Mouse (Mus musculus) gastrocnemius, adult 18-20 months (tissue): ENCODE data around the gene Dcdc2b. TPM values are rescaled to one million over a fixed set of nuclear protein-coding genes. Genes with fewer than 3 reads are reported as not detected.
A peak's percentile ranks its signal among the peaks of the same experiment; 100 is the strongest.

Experiments
- DNase-seq: peaks from one replicate; pipeline ENCODE4 v3.0.0; 2021; ENCODE audit warnings: low spot score
- total RNA-seq, 2 experiments: library from RNA; stranded (reverse); gene quantifications; 2 replicates each; pipeline ENCODE4 v1.2.3; 2021

The Dcdc2b gene
- total RNA-seq, 2 experiments from 2014 or later = 0.71 to 0.84 TPM

DNA sequence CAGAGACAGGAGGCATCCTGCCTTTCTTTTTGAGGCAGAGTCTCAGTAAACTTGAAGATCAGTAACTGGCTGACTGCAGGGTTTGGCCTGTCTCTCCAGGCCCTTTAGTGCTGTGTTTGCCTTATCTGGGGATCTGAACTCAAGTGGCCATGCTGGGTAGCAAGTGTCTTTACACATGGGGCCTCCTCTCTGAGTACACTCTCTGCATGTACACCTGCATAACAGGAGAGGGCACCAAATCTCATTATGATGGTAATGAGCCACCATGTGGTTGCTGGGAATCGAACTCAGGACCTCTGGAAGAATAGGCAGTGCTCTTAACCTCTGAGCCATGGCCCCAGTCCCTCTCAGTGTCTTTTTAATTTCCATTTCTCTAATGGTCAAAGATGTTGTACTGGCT is 31.8 kb downstream of the Dcdc2b start:
- no peak for DNase-seq

DNA sequence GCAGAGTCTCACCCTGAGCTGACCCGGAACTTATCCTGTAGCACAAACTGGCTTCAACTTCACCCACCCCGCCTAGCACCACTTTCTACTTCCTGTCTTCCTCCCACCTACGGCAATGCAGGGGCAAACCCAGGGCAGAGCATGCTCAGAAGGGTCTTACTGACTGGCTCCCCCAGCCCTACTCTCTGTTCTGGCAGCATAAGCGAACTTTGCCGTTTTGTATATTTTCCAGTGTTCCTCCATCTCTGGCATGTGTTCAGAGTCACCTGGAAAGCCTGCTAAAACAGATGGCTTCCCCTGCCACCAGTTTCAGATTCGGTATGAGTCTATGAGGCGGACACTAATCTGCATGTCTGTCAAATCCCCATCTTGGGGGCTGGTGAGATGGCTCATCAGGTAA is 33.7 kb downstream of the Dcdc2b start:
- DNase-seq = no peak

DNA sequence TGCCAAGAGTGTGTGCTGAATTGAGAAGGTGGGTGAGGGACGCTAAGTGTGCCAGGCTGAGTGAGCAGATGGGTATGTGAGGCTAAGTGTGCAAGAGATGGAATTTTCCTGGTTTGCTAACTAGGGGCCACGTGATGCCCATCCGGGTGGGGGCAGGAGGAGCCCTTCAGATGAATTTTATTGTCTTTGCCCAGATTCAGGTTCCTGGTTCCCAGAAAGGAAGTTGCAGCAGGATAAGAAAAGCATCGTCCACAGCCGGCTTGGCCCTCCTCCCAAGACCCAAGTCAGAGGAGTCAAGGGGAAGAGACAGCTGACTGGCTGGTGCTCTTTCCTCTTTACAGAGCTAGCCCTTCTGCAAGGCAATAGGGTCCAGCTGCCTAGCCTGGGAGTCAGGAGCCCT is 35.6 kb downstream of the Dcdc2b start, which contains the start of gene Fam167b:
Fam167b (minus strand) TSS at position 84 of the 400 bp plus-strand sequence.
- no peak for DNase-seq

DNA sequence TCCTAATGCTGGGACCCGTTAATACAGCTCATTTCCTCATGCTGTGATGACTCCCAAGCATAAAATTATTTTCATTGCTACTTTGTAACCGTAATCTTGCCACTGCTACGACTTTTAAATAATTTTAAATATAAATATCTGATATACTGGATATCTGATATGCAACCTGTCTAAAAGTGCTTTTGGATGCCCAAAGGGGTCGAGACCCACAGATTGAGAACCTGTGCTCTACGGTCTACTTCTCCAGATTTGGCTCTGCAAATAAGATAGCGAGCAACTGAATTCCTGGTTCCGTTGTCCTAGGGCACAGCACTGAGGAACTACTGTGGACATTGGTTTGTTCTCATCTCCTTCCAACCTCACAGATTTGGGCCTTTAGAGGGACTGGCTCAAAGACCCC is 36.4 kb downstream of the Dcdc2b start:
- no peak for DNase-seq

DNA sequence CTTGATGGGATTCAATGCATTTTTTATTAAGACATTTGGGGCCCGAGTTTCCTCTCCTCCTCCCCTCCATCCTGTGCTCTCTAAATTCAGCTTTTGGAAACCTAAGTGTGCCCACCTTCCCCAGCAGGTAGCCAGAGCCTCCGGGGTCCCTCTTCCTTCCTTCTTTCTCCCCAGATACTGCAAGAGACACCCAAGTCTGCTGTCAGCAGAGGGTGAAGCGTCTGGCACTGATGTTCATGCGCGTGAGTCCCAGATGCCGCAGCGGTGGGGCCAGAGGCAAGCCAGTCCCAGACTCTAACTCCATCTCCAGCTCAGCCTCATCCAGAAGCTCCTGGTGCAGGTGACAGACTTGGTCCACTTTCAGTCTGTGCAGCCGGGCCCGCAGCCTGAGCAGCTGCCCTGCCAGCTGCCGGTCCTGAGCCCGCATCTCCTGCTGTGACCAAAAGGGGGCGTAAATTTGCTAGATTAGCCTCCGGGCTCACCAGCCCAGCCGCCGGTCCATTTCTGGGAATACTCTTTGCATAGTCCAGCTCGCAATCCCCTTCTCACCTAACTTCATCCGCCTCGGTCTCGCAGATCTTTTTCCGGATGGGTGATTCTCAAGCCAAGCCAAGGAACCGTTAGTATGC is 37.1 kb downstream of the Dcdc2b start:
- DNase-seq = peak; percentile 61

DNA sequence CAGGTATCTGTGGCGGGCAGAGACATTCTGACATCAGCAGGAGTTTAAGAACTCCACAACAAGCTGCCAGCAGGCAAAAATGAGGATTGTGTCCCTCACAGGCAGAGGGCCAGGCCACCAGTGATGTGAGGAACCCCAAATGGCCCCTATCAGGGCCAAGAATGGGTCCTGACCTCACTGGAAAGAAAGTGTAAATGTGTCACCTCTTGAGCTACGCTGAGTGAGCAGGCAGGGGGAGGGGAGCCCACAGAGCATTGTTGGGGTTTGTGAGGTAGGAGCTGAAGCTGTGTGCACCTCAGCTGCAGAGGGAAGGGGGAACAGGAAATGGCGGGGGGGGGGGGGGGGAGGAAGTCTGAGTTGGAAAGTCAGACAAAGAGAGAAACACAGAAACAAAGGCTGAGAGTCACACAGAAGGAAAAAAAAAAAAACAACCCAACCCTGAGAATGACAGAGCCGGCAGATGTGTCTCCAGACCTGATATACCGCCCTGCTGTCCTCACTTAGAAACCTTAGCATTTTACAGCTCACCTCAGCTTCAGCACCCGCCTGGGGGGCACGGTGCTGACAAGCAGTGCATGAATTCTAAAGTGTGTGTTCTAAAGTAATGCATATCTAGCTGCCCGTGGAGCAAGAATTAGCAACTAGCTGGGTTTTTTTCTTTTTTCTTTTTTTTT is 38.7 kb downstream of the Dcdc2b start:
- no peak for DNase-seq

DNA sequence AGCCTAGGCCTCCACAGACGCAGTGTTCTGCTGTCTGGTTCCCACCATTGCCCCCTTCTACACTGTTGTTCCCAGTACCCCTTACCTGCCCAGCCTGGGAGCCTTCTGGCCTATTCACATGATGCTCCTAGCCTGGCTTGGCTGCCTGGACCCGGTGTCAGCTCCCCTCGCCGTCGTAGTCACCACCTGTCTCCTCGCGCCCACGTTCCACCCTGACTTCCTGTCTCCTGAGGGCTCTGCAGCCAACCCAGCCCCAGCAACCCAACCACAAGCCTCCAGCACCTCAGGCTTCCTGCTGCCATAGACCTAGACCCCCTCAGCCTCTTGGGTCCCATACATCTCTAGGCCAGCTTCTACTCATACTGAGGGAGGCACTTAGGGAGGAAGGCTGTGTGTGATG is 40.6 kb downstream of the Dcdc2b start, which contains the start of gene Lck:
Lck (minus strand) TSS at position 212 of the 400 bp plus-strand sequence.
- DNase-seq = no peak

DNA sequence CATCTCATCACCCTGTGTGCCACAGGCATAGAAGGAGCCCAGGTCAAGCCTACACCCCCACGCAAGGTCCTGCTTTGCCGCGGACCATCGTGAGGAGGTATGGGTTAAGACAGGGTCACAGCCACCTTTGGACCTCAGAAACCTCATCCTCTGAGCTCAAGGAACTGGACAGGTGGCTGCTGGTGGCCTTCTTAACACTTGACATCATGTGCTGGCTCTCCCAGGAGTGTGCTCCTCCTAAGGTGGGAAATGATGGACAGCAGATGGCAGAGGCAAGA is 41.0 kb downstream of the Dcdc2b start:
- DNase-seq = no peak

DNA sequence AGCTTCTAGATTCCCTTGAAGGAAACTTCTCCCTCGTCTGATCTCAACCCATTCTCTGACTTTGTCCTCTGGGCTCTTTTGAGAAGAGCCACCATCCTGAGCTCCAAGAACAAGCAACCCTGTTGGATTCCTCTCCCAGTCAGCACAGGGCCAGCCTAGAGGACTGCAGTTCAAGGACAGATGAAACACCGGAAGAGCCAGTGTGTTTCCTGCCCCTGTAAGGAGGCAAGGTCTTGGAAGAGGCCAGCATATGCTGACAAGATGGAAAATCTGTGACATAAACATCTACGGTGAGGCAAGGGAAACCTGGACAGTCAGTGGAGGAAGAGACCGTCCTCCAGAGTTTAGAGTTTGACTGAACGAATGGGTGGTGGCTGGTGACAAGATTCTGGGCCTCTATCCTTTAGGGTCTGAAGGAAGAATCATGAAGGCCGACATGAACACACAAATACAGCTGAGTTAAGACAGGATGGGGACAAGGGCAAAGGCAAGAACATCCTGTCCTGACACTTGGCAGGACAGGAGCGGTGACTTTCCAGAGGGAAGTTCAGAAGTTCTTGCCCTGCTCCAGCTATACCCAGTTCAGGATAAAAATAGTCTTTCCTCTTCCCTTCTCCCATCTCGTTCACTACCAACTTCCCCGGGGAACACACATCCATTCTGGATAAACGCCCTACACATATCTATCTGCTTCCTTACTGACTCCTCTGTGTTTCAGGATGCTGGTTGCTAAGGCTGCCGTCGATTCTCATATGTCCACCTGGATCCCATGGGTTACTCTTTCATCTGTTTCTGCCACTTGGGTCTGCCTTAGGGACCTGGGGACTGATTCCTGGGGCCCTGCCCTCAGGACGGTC is 41.6 kb downstream of the Dcdc2b start:
- DNase-seq = no peak

DNA sequence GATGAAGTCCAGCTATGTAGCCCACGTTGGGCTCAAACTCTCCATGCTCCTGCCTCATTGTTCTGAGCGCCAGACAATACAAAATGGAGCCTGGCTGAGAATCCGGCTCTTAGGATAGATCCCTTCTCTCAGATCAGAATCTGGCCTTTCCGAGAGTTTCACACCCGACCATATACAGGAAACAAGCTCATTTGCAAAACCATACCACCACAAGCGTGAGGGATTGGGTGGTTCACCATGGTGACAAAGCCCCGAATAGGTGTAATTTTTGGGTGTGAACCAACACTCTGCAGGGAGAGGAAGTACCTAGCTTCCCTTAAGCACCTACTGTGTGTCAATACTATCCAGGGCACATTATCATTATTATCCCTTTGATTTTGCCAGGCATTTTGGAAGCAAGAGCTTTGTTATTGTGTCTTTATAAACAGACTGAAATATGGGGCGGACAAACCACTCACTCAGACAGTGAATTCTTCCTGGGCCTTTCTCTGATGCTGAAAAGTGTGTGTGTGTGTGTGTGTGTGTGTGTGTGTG is 42.4 kb downstream of the Dcdc2b start:
- DNase-seq = no peak

DNA sequence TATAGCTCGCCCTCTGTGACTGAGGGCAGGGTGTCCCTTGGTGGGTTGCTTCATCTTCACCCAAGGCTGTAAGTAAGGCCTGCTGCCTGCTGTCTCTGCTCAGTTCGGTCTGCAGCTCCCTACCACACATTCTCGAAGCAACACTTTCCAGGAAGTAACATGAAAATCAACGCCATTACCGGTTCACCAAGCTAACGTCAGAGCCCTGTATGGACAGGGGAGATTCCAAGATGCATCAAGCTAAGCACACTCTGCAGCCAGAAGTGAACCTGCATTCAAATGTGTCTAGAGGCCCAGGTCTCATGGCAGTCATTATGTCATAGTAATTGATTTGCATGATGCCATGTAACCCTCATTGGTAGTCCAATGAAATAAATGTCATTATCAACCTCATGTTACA is 44.0 kb downstream of the Dcdc2b start:
- DNase-seq = no peak

DNA sequence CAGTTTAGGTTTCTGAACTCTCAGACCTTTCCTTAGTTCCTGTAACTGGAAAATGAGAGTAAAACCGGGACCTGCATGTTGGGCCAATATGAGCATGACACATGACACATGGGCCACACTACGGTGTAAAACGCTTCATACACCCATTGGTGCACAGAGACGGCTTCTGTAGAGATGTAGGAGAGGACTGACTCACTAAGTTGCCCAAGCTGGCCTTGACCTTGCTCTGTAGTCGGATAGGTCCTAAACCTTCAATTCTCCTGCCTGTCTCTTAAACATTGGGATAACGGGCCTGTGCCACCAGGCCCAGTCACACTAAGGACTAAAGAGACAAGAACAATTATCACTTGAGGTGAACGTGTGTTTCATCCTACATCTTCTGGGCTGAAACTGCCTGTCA is 45.7 kb downstream of the Dcdc2b start:
- no peak for DNase-seq

DNA sequence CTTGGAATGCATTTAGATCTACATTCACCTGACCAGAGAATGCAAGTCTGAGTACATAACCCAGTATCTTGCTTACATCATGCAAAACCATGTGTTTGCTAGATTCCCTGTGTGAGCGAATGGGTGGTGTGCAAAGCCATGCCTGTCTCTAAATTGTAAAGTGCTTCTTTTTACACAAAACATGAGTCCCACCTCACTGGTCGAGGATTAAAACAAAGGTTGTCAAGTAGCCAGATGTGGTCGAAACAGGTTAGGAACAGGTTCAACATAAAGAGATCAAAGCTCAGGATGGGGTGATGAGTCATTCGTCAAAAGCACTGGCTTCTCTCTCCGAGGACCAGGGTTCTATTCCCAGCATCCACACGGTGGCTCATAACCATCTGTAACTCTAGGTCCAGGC is 48.9 kb downstream of the Dcdc2b start:
- no peak for DNase-seq

DNA sequence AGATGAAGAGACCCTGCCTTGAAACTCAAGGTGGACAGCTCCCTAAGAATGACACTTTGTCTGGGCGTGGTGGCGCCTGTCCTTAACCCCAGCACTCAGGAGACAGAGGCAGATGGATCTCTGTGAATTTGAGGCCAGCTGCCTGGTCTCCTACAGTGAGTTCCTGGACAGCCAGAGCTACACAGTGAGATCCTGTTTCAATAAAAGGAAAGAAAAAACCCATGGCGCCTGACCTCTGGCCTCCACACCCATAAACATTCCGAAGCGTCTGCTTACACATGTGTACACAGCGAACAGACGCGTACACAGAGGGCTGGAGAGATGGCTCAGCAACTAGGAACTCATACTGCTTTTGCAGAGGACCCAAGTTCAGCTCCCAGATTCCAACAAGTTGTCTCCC is 50.3 kb downstream of the Dcdc2b start:
- DNase-seq = no peak

DNA sequence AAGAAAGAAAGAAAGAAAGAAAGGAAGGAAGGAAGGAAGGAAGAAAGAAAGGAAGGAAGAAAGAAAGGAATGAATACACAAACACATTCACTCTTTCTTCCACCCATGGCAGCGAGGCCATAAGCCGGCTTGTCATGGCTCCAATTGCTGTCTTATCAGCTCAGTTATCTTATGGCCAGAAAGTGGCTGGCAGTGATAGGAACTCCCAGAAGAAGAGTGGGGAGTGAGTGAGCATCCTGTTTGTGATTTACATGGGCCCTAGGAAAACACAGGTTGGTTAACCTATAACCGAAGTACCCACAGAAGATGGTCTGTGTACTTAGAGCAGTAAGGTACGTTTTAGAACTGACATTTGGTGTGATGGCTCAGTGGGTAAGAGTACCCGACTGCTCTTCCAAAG is 52.9 kb downstream of the Dcdc2b start:
- no peak for DNase-seq

Other genes with a start within 250 kb of the Dcdc2b start
- gene Zbtb8a, start 236.1 kb downstream of the Dcdc2b start, total RNA-seq = under 1 TPM; 0.59 to 0.82 TPM
- not detected for gene Zbtb8b, start 173.4 kb downstream of the Dcdc2b start, total RNA-seq
- gene Bsdc1, start 152.7 kb downstream of the Dcdc2b start, total RNA-seq = 10 to 100 TPM; 36.4 to 41.2 TPM
- gene Tssk3, start 123.2 kb downstream of the Dcdc2b start, total RNA-seq = not detected
- not detected for gene Fam229a, start 123.1 kb downstream of the Dcdc2b start, total RNA-seq
- gene Marcksl1, start 100.7 kb downstream of the Dcdc2b start, total RNA-seq = 1 to 10 TPM in 1 of 2 experiments, under 1 TPM in 1; 0.64 to 1.1 TPM
- gene Hdac1, start 71.5 kb downstream of the Dcdc2b start, total RNA-seq = 1 to 10 TPM; 7.7 to 8.2 TPM
- not detected for gene Lck, start 40.6 kb downstream of the Dcdc2b start, total RNA-seq
- gene Fam167b, start 35.7 kb downstream of the Dcdc2b start, total RNA-seq = not detected
- 100 to 1,000 TPM; 132 to 136 TPM for gene Eif3i, start 13.6 kb downstream of the Dcdc2b start, total RNA-seq
- 10 to 100 TPM; 28.8 to 32.9 TPM for gene Tmem234, start 13.6 kb downstream of the Dcdc2b start, total RNA-seq
- 1 to 10 TPM; 7.4 to 8.8 TPM for gene Iqcc, start 4.8 kb upstream of the Dcdc2b start, total RNA-seq
- 10 to 100 TPM; 28.7 to 29.2 TPM for gene Ccdc28b, start 9.7 kb upstream of the Dcdc2b start, total RNA-seq
- 10 to 100 TPM; 17.4 to 18.6 TPM for gene Txlna, start 26.8 kb upstream of the Dcdc2b start, total RNA-seq
- gene Kpna6, start 58.5 kb upstream of the Dcdc2b start, total RNA-seq = 10 to 100 TPM; 74.1 to 78.0 TPM
- gene Tmem39b, start 82.6 kb upstream of the Dcdc2b start, total RNA-seq = 1 to 10 TPM; 3.0 to 3.9 TPM
- 10 to 100 TPM; 22.7 to 24.3 TPM for gene Khdrbs1, start 128.0 kb upstream of the Dcdc2b start, total RNA-seq
- 100 to 1,000 TPM; 600 to 670 TPM for gene Ptp4a2, start 197.0 kb upstream of the Dcdc2b start, total RNA-seq